Mouse (Mus musculus): ENCODE results near the gene Uhmk1.

DNA sequence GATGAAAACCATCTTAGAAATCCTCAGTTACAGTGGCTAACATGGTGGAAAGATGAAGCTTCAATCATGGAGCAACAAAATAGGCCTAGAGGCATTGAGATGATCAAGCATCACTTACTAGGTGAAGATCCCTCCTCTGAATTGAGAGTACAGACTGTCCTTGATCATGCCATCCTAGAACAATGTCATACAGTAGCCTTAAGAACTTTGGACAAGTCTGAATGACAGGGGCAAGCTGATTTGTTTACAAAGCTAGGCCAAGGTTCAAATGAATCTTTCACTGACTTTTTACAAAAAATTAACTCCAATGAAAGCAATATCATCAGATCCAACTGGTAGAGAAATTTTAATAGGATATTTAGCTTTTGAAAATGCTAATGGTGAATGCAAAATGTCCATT lies 5.2 kb upstream of the Uhmk1 start:
- TF ChIP-seq CTCF (IDR thresholded peaks at IDR 0.05 in 2 of 3, conservative IDR thresholded peaks at IDR 0.05 in 1 of 3; ENCODE audit: control insufficient read depth in 1 of 3, insufficient read depth in 1 of 3, low read depth in 2 of 3, low read length in 3 of 3, poor library complexity in 1 of 3, severe bottlenecking in 1 of 3) (no peak), MAFK (IDR thresholded peaks at IDR 0.05; ENCODE audit: borderline replicate concordance, low read depth, low read length) (no peak), POLR2A (IDR thresholded peaks at IDR 0.05; ENCODE audit: control insufficient read depth in 1 of 2, insufficient read depth in 1 of 2, low read depth in 1 of 2, low read length in 2 of 2, poor library complexity in 1 of 2) (no peak), HCFC1 (IDR thresholded peaks at IDR 0.05; ENCODE audit: low read depth, low read length) (no peak), E2F4 (IDR thresholded peaks at IDR 0.05; ENCODE audit: borderline replicate concordance, low read depth, low read length) (no peak), RCOR1 (IDR thresholded peaks at IDR 0.05; ENCODE audit: low read depth, low read length) (no peak), TCF12 (IDR thresholded peaks at IDR 0.05; ENCODE audit: low read depth, low read length) (no peak), NRF1 (IDR thresholded peaks at IDR 0.05; ENCODE audit: insufficient read depth, low read depth, low read length, poor library complexity, severe bottlenecking) (no peak)
